Mouse (Mus musculus): ENCODE measurements around the gene Gm44503.

GRCm38 (mm10) chr9:73019841-73020240 is 61.2 kb downstream of the Gm44503 start:
- TF ChIP-seq CTCF (IDR thresholded peaks at IDR 0.05; ENCODE audit: control insufficient read depth, insufficient read depth, insufficient read length) = no peak
- no peak for TF ChIP-seq USF1 (IDR thresholded peaks at IDR 0.05; ENCODE audit: low read depth)
- TF ChIP-seq MAX (IDR thresholded peaks at IDR 0.05) = no peak

Data from C2C12 (cell line).